Mouse (Mus musculus): Measurements from ENCODE around the gene Cx3cr1.

GRCm38 (mm10) chr9:120067609-120068008 lies 2.1 kb downstream of the Cx3cr1 start:
- no peak for TF ChIP-seq POLR2A (IDR thresholded peaks at IDR 0.05; ENCODE audit: control insufficient read depth, extremely low read depth, insufficient read depth, low read length, poor library complexity)
- TF ChIP-seq CTCF (IDR thresholded peaks at IDR 0.05; ENCODE audit: borderline replicate concordance, control insufficient read depth, extremely low read depth, insufficient read depth, low read length, poor library complexity) = no peak
